Mouse (Mus musculus): ENCODE measurements around the gene Top2a. TPM values are rescaled to one million over a fixed set of nuclear protein-coding genes. Genes with fewer than 3 reads are reported as not detected.
A peak's percentile ranks its signal among the peaks of the same experiment; 100 is the strongest.

Gene Top2a
- polyA plus RNA-seq, 1 experiment from 2014 or later: 158 TPM

DNA sequence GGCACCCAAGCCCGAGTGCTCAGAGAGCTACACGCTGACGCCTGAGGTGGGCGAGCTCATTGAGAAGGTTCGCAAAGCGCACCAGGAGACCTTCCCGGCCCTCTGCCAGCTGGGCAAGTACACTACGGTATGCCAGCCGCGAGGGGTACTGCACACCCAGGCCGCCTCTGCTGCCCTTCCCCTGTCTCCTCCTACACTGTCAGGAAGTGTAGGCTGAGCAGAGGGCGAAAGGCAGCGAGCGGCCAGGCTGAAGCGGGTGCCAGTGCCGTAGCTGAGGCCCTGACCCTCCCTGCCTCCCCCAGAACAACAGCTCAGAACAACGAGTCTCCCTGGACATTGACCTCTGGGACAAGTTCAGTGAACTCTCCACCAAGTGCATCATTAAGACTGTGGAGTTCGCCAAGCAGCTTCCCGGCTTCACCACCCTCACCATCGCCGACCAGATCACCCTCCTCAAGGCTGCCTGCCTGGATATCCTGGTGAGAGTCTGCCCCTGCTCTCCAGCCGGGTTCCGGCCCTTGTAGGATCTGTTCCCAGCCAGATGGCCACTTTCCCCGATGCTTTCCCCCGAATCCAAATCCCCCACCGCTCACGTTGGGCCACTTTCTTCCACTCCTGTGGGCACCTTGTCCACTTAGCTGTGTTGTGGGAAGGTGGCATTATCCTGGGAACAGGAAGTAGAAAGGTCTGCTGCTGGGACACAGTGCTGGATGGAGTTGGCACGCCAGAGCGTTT, 53.6 kb downstream of the Top2a start:
- Histone ChIP-seq H3K9ac (peak overlapping the region; percentile 50), H3K4me1 (peaks cover 69% of the 10 kb centered on the region), H3K36me3 (peaks cover 87% of the 10 kb centered on the region), H3K4me2 (no peak overlapping the region), H3K4me3 (no peak overlapping the region), H3K27ac (replicated peaks) (peak overlapping the region; percentile 46; the same call in 1 of the 2 replicates), H3K27me3 (replicated peaks) (no peaks in the 10 kb centered on the region), H3K9me3 (no peaks in the 10 kb centered on the region)
- ATAC-seq (ENCODE audit: extremely low read depth, insufficient number of reproducible peaks, low FRiP score, low TSS enrichment): no peak
- WGBS: 75% methylated on average over 29 of the region's 29 CpGs

DNA sequence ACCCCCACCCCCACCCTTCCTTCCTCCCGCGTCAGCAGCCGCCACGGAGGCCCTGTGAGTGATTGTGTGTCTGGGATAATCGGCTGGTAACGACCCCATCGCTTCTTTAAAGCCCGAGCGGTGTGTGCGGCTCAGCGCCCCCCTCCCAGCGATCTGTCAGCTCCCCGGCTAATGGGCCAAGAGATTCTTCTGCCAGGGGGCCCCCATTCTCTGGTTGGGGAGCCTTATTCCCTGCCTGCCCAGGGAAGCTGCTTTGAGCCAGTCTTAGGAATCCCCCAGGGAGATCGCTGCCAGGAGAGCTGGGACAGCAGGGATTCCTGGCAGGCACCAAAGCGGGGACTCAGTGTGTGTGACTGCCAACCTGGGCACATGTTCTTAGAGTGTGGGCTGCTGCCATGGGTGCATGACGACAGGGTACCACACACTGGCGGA, 54.5 kb downstream of the Top2a start:
- Histone ChIP-seq H3K4me1 (peaks cover 72% of the 10 kb centered on the region), H3K36me3 (peaks cover 79% of the 10 kb centered on the region), H3K9me3 (no peaks in the 10 kb centered on the region), H3K4me2 (0 out of 2 replicates have a peak overlapping the region, but pooled peaks have one; percentile 1), H3K4me3 (no peak overlapping the region), H3K9ac (peak overlapping the region; percentile 61), H3K27me3 (replicated peaks) (no peaks in the 10 kb centered on the region), H3K27ac (replicated peaks) (peak overlapping the region; percentile 49; the same call in 1 of the 2 replicates)
- WGBS: 36% methylated on average over 17 of the region's 17 CpGs
- ATAC-seq (ENCODE audit: extremely low read depth, insufficient number of reproducible peaks, low FRiP score, low TSS enrichment): no peak

GRCm38 (mm10) chr11:98968716-98969495, 55.1 kb downstream of the Top2a start:
- Histone ChIP-seq H3K9ac (peak overlapping the region; percentile 61), H3K36me3 (peaks cover 73% of the 10 kb centered on the region), H3K27ac (replicated peaks) (peak overlapping the region; percentile 49), H3K4me1 (peaks cover 78% of the 10 kb centered on the region), H3K9me3 (no peaks in the 10 kb centered on the region), H3K27me3 (replicated peaks) (no peaks in the 10 kb centered on the region), H3K4me3 (no peak overlapping the region), H3K4me2 (peak overlapping the region; percentile 24; the same call in 1 of the 2 replicates)
- 24% methylated on average over 19 of the region's 20 CpGs for WGBS
- no peak for ATAC-seq (ENCODE audit: extremely low read depth, insufficient number of reproducible peaks, low FRiP score, low TSS enrichment)

DNA sequence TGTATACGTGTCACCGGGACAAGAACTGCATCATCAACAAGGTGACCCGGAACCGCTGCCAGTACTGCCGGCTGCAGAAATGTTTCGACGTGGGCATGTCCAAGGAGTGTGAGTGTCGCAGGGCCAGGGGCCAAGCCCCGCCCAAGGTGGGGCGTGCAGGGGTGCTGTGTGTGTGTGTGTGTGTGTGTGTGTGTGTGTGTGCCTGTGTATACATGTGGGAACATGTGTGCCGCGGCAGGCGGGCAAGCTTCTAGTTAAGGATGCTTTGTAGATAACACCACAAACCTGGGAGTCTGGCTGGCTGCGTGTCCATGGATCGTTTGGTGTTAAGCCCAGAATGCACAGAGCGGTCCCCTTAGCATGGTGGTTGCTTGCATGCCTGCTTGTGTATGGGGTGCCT, 55.9 kb downstream of the Top2a start:
- Histone ChIP-seq H3K9me3 (no peaks in the 10 kb centered on the region), H3K4me2 (peak overlapping the region; percentile 24; the same call in 1 of the 2 replicates), H3K36me3 (peaks cover 65% of the 10 kb centered on the region), H3K4me3 (no peak overlapping the region), H3K4me1 (peaks cover 87% of the 10 kb centered on the region), H3K27ac (replicated peaks) (peak overlapping the region; percentile 49), H3K27me3 (replicated peaks) (no peaks in the 10 kb centered on the region), H3K9ac (peak overlapping the region; percentile 55)
- WGBS: 54% methylated on average over 16 of the region's 16 CpGs
- ATAC-seq (ENCODE audit: extremely low read depth, insufficient number of reproducible peaks, low FRiP score, low TSS enrichment): no peak

DNA sequence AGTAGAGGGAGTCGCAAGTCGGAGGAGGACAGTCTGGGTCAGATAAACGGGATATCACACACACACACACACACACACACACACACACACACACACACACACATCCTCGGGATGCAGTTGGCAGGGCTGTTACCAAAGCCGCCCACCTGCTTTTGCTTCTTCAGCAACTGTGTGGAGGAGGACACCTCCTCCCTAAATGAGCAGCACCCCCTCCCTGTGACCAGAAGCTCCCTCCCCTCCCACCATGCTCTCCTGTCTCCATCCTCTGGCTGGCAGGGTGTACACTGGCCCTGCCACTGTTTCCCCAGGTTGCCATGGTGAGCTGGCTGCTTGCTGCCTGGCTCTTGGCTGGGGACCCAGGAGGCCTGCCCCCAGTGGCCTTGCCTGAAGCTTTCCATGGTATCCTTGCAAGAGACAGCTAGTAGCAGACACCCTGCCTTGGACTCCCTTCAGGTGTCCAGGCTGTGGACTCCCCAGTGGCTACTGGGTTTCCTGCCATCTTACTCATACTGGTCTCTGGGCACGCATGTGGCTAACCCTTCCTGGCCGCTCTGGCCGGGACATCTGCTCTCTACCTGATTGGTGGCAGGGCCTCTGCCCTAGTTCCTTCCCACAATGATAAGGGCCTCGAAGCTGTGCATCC, 57.4 kb downstream of the Top2a start:
- ATAC-seq (ENCODE audit: extremely low read depth, insufficient number of reproducible peaks, low FRiP score, low TSS enrichment): no peak
- H3K27ac ChIP-seq (replicated peaks): peak overlapping the region; percentile 5; the same call in 1 of the 2 replicates
- no peaks in the 10 kb centered on the region for H3K27me3 ChIP-seq (replicated peaks)
- peaks cover 100% of the 10 kb centered on the region for H3K4me1 ChIP-seq
- H3K4me3 ChIP-seq: no peak overlapping the region
- no peaks in the 10 kb centered on the region for H3K9me3 ChIP-seq
- H3K4me2 ChIP-seq: peak overlapping the region; percentile 98; the same call in 1 of the 2 replicates
- 33% methylated on average over 9 of the region's 9 CpGs for WGBS
- peak overlapping the region; percentile 86 for H3K9ac ChIP-seq
- peaks cover 50% of the 10 kb centered on the region for H3K36me3 ChIP-seq

DNA sequence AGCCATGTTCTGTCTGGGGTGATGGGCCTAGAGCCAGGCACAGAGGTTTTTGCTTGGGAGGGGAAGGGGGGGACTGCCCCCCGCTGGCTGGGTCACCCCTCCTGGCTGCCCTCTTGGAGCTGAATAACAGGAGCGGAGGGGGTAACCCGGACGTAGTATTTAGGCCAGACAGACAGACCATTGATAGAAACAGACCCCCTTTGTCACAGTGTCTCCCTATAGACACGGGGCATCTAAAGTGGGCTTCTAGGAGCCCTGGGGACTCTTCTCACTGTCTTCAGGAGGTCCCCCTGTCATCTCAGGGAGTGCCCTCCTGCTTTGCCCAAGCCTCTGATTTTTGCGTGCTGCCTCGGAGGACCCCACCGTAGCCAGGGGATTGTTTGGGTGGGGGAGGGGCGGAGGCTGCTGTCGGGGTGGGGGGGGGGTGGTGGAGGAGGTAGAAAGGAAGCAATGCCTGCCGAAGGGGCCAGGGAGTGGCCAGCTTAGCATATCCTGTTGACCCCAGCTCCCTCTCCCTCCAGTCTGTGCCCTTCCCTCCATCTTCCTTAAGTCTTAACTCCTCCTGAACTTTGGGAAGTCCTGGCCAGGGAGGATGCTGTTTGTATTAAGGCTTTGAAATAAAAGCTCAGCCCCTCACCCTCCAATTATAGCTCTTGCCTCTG, 58.4 kb downstream of the Top2a start:
- Histone ChIP-seq H3K27me3 (replicated peaks) (no peaks in the 10 kb centered on the region), H3K4me3 (peak overlapping the region; percentile 10), H3K4me1 (peaks cover 100% of the 10 kb centered on the region), H3K27ac (replicated peaks) (peak overlapping the region; percentile 93), H3K36me3 (peaks cover 39% of the 10 kb centered on the region), H3K4me2 (peak overlapping the region; percentile 98), H3K9me3 (no peaks in the 10 kb centered on the region), H3K9ac (peak overlapping the region; percentile 86)
- WGBS: 18% methylated on average over 11 of the region's 11 CpGs
- no peak for ATAC-seq (ENCODE audit: extremely low read depth, insufficient number of reproducible peaks, low FRiP score, low TSS enrichment)

GRCm38 (mm10) chr11:98964616-98965415, 59.2 kb downstream of the Top2a start:
- WGBS: 31% methylated on average over 15 of the region's 15 CpGs

GRCm38 (mm10) chr11:98964201-98964615, 59.8 kb downstream of the Top2a start:
- H3K9me3 ChIP-seq: no peaks in the 10 kb centered on the region
- H3K4me3 ChIP-seq: peak overlapping the region; percentile 76
- peaks cover 99% of the 10 kb centered on the region for H3K4me1 ChIP-seq
- no peaks in the 10 kb centered on the region for H3K27me3 ChIP-seq (replicated peaks)
- H3K27ac ChIP-seq (replicated peaks): peak overlapping the region; percentile 93
- 15% methylated on average over 6 of the region's 6 CpGs for whole genome bisulfite sequencing
- no peak for ATAC-seq (ENCODE audit: extremely low read depth, insufficient number of reproducible peaks, low FRiP score, low TSS enrichment)
- peaks cover 27% of the 10 kb centered on the region for H3K36me3 ChIP-seq
- H3K9ac ChIP-seq: peak overlapping the region; percentile 86
- H3K4me2 ChIP-seq: peak overlapping the region; percentile 98

More at GRCm38 (mm10) chr11:98964616-98965415, 59.2 kb downstream of the Top2a start:
- peak overlapping the region; percentile 86 for H3K9ac ChIP-seq
- peaks cover 32% of the 10 kb centered on the region for H3K36me3 ChIP-seq
- H3K4me3 ChIP-seq: peak overlapping the region; percentile 76
- no peaks in the 10 kb centered on the region for H3K27me3 ChIP-seq (replicated peaks)
- peaks cover 99% of the 10 kb centered on the region for H3K4me1 ChIP-seq
- H3K27ac ChIP-seq (replicated peaks): peak overlapping the region; percentile 93
- H3K4me2 ChIP-seq: peak overlapping the region; percentile 98
- H3K9me3 ChIP-seq: no peaks in the 10 kb centered on the region
- ATAC-seq (ENCODE audit: extremely low read depth, insufficient number of reproducible peaks, low FRiP score, low TSS enrichment): no peak

GRCm38 (mm10) chr11:98963191-98964021, 60.6 kb downstream of the Top2a start:
- Histone ChIP-seq H3K4me1 (peaks cover 96% of the 10 kb centered on the region), H3K9me3 (no peaks in the 10 kb centered on the region), H3K4me3 (peak overlapping the region; percentile 76), H3K4me2 (peak overlapping the region; percentile 98), H3K27me3 (replicated peaks) (no peaks in the 10 kb centered on the region), H3K9ac (peak overlapping the region; percentile 86), H3K27ac (replicated peaks) (peak overlapping the region; percentile 93), H3K36me3 (peaks cover 20% of the 10 kb centered on the region)
- WGBS: under 1% methylated on average over 32 of the region's 32 CpGs
- ATAC-seq (ENCODE audit: extremely low read depth, insufficient number of reproducible peaks, low FRiP score, low TSS enrichment): peak; percentile 68

All from heart, embryonic 13.5 days (tissue).